Mouse (Mus musculus): ENCODE results near the gene Olfr656.

The Olfr656 gene

GRCm38 (mm10) chr7:104613655-104614054 lies at the start of gene Olfr656:
Gene Olfr656, plus strand, starts transcription at chr7:104613955.
- DNase-seq (ENCODE audit: low read depth, low spot score): no peak

DNA sequence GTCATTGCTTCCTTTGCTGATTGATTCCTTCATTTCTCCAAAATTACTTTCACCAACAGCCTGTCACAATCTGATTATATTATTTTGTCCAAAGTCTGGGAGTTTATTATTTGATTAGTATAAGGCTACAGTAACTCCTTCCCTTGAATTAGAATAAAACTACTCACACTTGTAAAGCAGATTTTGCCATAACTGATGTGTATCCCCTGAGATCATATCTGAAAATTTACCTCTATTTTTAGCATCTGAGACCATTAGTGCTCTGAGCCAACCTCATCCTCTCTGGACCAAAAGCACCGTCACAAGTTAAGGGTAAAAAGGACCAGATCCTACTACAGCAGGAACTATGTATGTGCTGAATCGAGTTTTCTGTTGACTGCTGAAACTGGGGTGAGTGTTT lies 36.7 kb upstream of the Olfr656 start, which contains the start of gene Olfr653:
Gene Olfr653, plus strand, starts transcription at position 301 of the 400 bp plus-strand sequence.
- DNase-seq (ENCODE audit: low read depth, low spot score): no peak

GRCm38 (mm10) chr7:104580846-104581245 lies 32.9 kb upstream of the Olfr656 start:
- DNase-seq (ENCODE audit: low read depth, low spot score): no peak

GRCm38 (mm10) chr7:104581429-104581828 lies 32.3 kb upstream of the Olfr656 start:
- DNase-seq (ENCODE audit: low read depth, low spot score): no peak

- no peak for DNase-seq (ENCODE audit: low read depth, low spot score)
These were observed 27.0 kb upstream of the Olfr656 start, which contains the start of gene Olfr654 for GRCm38 (mm10) chr7:104586725-104587124. Gene Olfr654, plus strand, starts transcription at chr7:104587025.

DNA sequence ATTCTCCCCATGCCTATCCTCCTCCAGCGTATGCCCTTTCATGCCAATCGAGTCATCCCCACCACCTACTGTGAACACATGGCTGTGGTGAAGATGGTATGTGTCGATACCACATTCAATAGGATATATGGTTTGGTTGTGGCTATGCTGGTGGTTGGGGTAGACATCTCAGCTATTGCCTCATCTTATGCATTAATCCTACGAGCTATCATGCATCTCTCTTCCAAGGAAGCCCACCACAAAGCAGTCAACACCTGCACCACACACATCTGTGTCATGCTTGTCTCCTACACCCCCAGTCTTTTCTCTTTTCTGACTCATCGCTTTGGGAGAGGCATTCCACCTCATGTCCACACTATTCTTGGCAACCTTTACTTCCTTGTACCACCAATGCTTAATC lies 25.5 kb upstream of the Olfr656 start:
- DNase-seq (ENCODE audit: low read depth, low spot score): no peak

DNA sequence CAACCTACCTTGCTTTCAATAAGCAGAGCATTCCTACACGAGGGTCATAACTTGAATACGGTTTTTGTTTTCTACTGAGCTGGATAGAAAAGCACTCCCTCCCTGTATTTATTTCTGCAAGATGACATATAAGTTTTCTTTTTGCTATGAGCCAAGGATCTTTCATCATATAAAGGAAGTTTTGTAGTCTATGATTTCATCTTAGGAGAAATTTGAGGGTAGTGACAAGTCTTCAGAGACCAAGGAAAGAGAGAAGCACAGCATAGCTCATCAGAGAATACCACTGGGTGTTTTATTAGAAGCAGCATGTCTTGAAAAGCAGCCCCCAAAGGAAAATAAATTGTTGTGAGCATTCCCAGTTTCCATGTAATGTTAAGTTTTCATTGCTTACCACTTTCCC lies 12.1 kb upstream of the Olfr656 start, which contains the start of gene Olfr655:
Gene Olfr655, minus strand, starts transcription at position 101 of the 400 bp plus-strand sequence.
- DNase-seq (ENCODE audit: low read depth, low spot score): no peak

GRCm38 (mm10) chr7:104603173-104603572 lies 10.6 kb upstream of the Olfr656 start:
- peak; percentile 28 for DNase-seq (ENCODE audit: low read depth, low spot score)

- no peak for DNase-seq (ENCODE audit: low read depth, low spot score)
These were observed 9.0 kb upstream of the Olfr656 start for GRCm38 (mm10) chr7:104604727-104605126.

DNA sequence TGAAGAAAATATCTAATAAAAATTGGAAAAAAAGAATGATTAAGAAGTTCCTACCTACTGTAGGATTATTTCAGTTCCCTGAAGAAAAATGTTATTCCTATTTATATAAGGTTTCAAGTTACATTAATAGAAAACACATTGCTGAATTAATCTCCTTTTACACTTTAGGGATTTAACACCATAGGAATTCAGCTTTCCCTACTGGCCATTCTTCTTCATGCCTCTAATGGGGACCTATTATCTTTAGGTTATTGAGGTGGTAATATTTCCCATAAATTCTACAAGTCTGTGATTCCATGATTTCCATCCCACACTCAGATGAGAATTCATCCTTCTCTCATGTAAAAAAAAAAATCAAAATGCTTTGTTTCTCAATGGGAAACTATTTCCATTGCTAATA lies 10.7 kb downstream of the Olfr656 start, which contains the start of gene Olfr657:
Gene Olfr657, plus strand, starts transcription at position 301 of the 400 bp plus-strand sequence.
- DNase-seq (ENCODE audit: low read depth, low spot score): no peak

DNA sequence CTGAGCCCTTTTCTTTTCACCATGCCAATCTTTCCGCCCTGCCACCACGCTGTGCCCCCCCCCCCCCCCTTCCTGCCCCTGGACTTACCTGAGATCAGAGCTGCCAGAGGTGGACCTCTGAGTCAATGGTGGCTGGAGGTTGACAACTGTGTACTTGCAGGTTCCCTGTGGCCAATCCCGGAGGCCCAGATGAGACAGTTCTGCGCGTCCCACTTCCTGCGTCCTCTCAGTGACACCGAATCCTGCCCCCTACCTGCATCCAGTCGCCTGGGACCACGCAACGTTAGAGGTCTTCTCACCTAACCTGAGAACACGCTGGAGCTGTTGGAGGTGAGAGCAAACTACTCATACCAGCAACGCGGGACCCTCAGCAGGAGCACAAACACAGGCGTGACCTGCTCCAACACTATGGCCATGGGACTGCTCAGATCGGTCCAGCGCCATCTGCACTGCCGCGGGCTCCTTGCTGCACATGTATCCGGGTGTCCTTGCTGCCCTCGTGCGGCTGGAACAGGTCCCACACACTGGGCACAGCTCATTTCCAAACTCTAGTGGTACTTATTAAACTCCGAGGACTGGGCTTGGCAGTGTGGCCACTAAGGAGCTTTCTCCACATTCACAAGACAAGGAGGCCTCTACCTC lies 33.2 kb downstream of the Olfr656 start, which contains the start of gene Olfr658:
Gene Olfr658, minus strand, starts transcription at position 465 of the 642 bp plus-strand sequence.
- DNase-seq (ENCODE audit: low read depth, low spot score): peak; percentile 33

DNA sequence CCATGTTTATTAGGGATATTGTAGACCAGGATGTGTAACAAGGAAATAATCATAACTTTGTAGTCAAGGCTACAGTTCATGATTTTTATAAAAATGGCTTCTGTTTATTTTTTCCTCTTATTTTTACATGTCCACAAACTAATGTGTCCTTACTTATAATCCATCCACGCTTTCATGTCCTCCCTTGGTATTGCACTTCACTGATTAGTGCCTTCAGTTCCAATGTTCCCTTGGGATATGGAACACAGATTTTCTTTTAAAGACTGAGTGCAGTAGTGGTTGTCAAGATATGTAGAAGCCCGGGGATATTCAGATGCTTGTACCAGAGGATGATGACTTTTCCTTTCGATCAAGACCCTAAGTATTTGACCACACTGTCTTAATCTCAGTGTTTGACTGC lies 52.7 kb downstream of the Olfr656 start, which contains the start of gene Olfr659:
Gene Olfr659, plus strand, starts transcription at position 301 of the 400 bp plus-strand sequence.
- no peak for DNase-seq (ENCODE audit: low read depth, low spot score)
